Mouse (Mus musculus) yolk sac, embryonic 10.5 days (tissue): ENCODE data around the gene Gm13124.
"Not testable (repeated sequence)": the region's sequence is repeated elsewhere in the genome, so short reads cannot be mapped to it uniquely, and the experiment has no call there.

Experiments
- DNase-seq: peaks from one replicate; pipeline ENCODE4 v3.0.0-alpha.2; 2017; ENCODE audit warnings: low spot score

Gene Gm13124

GRCm38 (mm10) chr4:144565034-144565433, at the start of gene Gm13124:
TSS of gene Gm13124 (minus strand) at chr4:144565134.
- DNase-seq = no peak

DNA sequence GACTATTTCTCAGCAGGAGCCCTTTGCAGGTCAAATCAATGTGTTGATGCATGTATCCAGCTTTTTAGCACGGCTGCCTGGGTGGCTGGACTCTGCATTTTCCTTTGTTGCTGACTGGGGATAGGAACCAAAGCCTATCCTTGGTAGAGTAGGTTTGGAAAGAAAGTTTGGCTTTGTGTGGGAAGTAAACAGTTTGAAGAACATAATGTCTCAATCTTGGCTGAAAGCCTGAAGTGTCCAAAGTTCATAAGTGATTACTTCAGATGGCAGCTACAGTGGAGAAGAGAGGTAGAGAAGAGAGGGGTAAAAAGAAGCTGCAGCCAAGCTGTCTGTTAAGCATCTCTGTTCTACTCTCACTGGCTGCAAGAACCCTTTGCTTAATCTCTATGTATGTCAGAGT, 49.7 kb upstream of the Gm13124 start:
- DNase-seq = no peak

- DNase-seq = no peak
These were observed 48.5 kb upstream of the Gm13124 start, which contains the start of gene Aadacl4 for GRCm38 (mm10) chr4:144613407-144613806. TSS of gene Aadacl4 (plus strand) at chr4:144613707.

- no peak for DNase-seq
These were observed 27.9 kb upstream of the Gm13124 start for GRCm38 (mm10) chr4:144592790-144593189.

GRCm38 (mm10) chr4:144586207-144586606, 21.3 kb upstream of the Gm13124 start:
- not testable (repeated sequence) for DNase-seq

GRCm38 (mm10) chr4:144567752-144568151, 2.8 kb upstream of the Gm13124 start:
- DNase-seq = no peak

GRCm38 (mm10) chr4:144561205-144561604, 3.7 kb downstream of the Gm13124 start:
- DNase-seq = no peak

GRCm38 (mm10) chr4:144559792-144560191, 5.1 kb downstream of the Gm13124 start:
- DNase-seq = no peak

DNA sequence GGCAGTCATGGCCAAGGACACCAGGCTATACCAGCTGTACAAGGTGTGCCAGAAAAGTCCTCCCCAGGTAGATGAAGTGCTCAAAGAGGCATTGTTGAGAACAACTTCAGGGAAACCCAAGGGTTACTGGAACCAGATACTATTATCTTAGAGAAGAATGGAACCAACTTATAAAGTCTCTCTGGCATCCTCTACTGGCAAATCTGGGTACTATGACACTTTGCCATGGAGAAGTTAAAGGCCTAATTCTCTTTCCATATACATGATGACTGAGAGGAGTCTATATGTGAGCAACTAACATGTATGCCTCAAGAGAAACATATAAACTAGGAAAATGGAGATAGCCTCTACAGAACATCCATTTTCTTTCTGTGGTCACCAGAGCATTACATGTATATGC, 13.8 kb downstream of the Gm13124 start:
- no peak for DNase-seq

GRCm38 (mm10) chr4:144545339-144545738, 19.6 kb downstream of the Gm13124 start:
- not testable (repeated sequence) for DNase-seq

DNA sequence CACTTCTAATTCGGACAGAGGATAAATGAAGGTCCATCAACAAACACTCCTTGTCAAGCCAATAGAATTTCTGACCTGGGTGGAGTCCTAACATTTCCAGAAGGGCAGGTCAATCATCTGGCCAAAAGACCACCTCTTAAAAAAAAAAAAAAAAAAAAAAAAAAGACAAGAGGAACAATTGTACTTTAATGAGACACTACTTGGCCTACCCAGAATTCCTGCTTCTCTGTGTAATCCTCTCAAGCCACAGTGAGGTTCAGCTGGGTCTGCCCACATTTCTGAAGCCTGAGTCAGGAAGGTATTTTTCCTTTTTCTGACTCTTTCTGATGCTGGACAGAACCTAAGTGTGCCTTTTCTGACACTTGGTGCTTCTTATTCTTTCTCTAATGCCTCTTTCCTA, 20.2 kb downstream of the Gm13124 start:
- DNase-seq = no peak

- no peak for DNase-seq
These were observed 45.4 kb downstream of the Gm13124 start, which contains the start of gene 9430007A20Rik for GRCm38 (mm10) chr4:144519522-144519921. TSS of gene 9430007A20Rik (plus strand) at chr4:144519822.

- DNase-seq = no peak
These were observed 58.4 kb downstream of the Gm13124 start for GRCm38 (mm10) chr4:144506518-144506917.
